Mouse (Mus musculus): ENCODE results near the gene 1110051M20Rik. TPM values are rescaled to one million over a fixed set of nuclear protein-coding genes. Genes with fewer than 3 reads are reported as not detected.

The 1110051M20Rik gene
- polyA plus RNA-seq, 1 experiment from 2014 or later: 15.6 TPM

DNA sequence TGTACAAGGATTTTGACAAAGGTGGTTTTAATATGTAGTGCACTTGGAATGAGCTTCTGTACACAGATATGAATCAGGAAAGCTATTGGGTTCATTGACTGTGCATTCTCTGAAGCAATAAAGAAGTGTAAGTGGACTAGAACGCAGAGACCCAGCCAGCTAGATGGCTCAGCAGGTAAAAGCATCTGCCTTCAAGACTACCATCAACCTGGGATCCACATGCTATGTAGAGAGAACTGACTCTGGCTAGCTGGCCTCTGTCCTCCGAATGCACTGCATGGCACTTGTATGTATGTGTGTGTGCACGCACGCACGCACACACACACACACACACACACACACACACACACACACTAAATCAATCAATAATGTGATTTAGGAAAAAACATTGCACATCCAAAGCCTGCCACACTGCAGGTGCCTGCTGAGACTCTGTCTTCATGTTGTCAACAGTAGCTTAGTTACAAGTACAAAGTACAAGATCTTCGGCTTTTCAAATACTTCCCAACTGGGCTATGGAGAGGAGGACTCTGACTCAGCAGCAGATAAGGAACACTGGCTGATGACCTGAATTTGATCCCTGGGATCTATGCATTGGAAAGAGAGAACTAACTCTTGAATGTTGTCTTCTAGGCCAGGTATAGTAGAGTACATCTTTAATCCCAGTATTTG lies 57.1 kb downstream of the 1110051M20Rik start:
- Histone ChIP-seq H3K4me2 (replicated peaks; ENCODE audit: low read depth) (no peak overlapping the region), H3K4me3 (ENCODE audit: low read depth, low read length) (no peak overlapping the region), H3K36me3 (ENCODE audit: control insufficient read depth, insufficient read depth) (no peaks in the 10 kb centered on the region), H3K9me3 (ENCODE audit: control insufficient read depth) (no peaks in the 10 kb centered on the region), H3K27ac (ENCODE audit: low read depth, low read length) (peak overlapping the region; percentile 73), H3K9ac (ENCODE audit: low read depth, low read length) (no peak overlapping the region), H3K27me3 (replicated peaks; ENCODE audit: control insufficient read depth, insufficient read depth, low read length) (no peaks in the 10 kb centered on the region), H3K4me1 (replicated peaks; ENCODE audit: control insufficient read depth, insufficient read depth, low read length) (peaks cover 6% of the 10 kb centered on the region)
- no peak for TF ChIP-seq CTCF (IDR thresholded peaks at IDR 0.05; ENCODE audit: low read depth)
- 52% methylated on average over 6 of the region's 6 CpGs for WGBS
- peak; percentile 98 for ATAC-seq

- Histone ChIP-seq H3K9me3 (ENCODE audit: control insufficient read depth) (no peaks in the 10 kb centered on the region), H3K36me3 (ENCODE audit: control insufficient read depth, insufficient read depth) (no peaks in the 10 kb centered on the region), H3K4me1 (replicated peaks; ENCODE audit: control insufficient read depth, insufficient read depth, low read length) (peaks cover 6% of the 10 kb centered on the region), H3K4me3 (ENCODE audit: low read depth, low read length) (no peak overlapping the region), H3K9ac (ENCODE audit: low read depth, low read length) (no peak overlapping the region), H3K4me2 (replicated peaks; ENCODE audit: low read depth) (no peak overlapping the region), H3K27me3 (replicated peaks; ENCODE audit: control insufficient read depth, insufficient read depth, low read length) (no peaks in the 10 kb centered on the region), H3K27ac (ENCODE audit: low read depth, low read length) (peak overlapping the region; percentile 73)
- TF ChIP-seq CTCF (IDR thresholded peaks at IDR 0.05; ENCODE audit: low read depth): no peak
- ATAC-seq: no peak
- 63% methylated on average over 5 of the region's 5 CpGs for WGBS
Measured at GRCm38 (mm10) chr2:91386547-91387286, 57.8 kb downstream of the 1110051M20Rik start.

GRCm38 (mm10) chr2:91383294-91383693 lies 61.2 kb downstream of the 1110051M20Rik start:
- no peak overlapping the region for H3K9ac ChIP-seq (ENCODE audit: low read depth, low read length)
- H3K4me1 ChIP-seq (replicated peaks; ENCODE audit: control insufficient read depth, insufficient read depth, low read length): peaks cover 6% of the 10 kb centered on the region
- no peaks in the 10 kb centered on the region for H3K27me3 ChIP-seq (replicated peaks; ENCODE audit: control insufficient read depth, insufficient read depth, low read length)
- H3K9me3 ChIP-seq (ENCODE audit: control insufficient read depth): no peaks in the 10 kb centered on the region
- no peak for TF ChIP-seq CTCF (IDR thresholded peaks at IDR 0.05; ENCODE audit: low read depth)
- 83% methylated on average over 6 of the region's 6 CpGs for WGBS
- no peaks in the 10 kb centered on the region for H3K36me3 ChIP-seq (ENCODE audit: control insufficient read depth, insufficient read depth)
- H3K27ac ChIP-seq (ENCODE audit: low read depth, low read length): no peak overlapping the region
- H3K4me2 ChIP-seq (replicated peaks; ENCODE audit: low read depth): no peak overlapping the region
- no peak for ATAC-seq
- H3K4me3 ChIP-seq (ENCODE audit: low read depth, low read length): no peak overlapping the region

GRCm38 (mm10) chr2:91377038-91377437 lies 67.5 kb downstream of the 1110051M20Rik start:
- Histone ChIP-seq H3K36me3 (ENCODE audit: control insufficient read depth, insufficient read depth) (no peaks in the 10 kb centered on the region), H3K4me1 (replicated peaks; ENCODE audit: control insufficient read depth, insufficient read depth, low read length) (no peaks in the 10 kb centered on the region), H3K4me3 (ENCODE audit: low read depth, low read length) (no peak overlapping the region), H3K27me3 (replicated peaks; ENCODE audit: control insufficient read depth, insufficient read depth, low read length) (no peaks in the 10 kb centered on the region), H3K9me3 (ENCODE audit: control insufficient read depth) (no peaks in the 10 kb centered on the region), H3K27ac (ENCODE audit: low read depth, low read length) (no peak overlapping the region), H3K4me2 (replicated peaks; ENCODE audit: low read depth) (no peak overlapping the region), H3K9ac (ENCODE audit: low read depth, low read length) (no peak overlapping the region)
- no peak for ATAC-seq
- WGBS: 29% methylated on average over 7 of the region's 7 CpGs
- TF ChIP-seq CTCF (IDR thresholded peaks at IDR 0.05; ENCODE audit: low read depth): no peak

DNA sequence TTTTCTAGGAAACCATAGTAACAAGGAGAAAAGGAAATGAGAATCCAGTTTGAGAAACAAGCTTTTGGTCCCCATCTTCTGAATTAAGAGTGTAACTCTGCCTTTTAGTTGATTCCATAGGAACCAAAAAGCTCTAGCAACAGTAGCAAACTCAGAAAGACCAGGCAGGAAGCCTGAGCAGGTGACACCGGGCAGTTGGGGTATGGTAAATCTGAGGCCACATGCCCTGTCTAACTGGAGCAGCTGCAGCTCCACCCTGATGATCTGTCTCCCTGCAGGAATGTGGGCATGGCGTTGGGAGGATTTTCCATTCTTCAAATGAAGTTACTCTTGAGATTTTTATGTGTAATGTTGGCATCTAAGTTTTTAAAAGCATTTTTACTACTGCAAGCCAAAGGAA lies 74.2 kb downstream of the 1110051M20Rik start:
- no peak overlapping the region for H3K9ac ChIP-seq (ENCODE audit: low read depth, low read length)
- H3K36me3 ChIP-seq (ENCODE audit: control insufficient read depth, insufficient read depth): no peaks in the 10 kb centered on the region
- no peak for ATAC-seq
- no peak for TF ChIP-seq CTCF (IDR thresholded peaks at IDR 0.05; ENCODE audit: low read depth)
- H3K4me1 ChIP-seq (replicated peaks; ENCODE audit: control insufficient read depth, insufficient read depth, low read length): no peaks in the 10 kb centered on the region
- no peak overlapping the region for H3K27ac ChIP-seq (ENCODE audit: low read depth, low read length)
- no peak overlapping the region for H3K4me3 ChIP-seq (ENCODE audit: low read depth, low read length)
- 47% methylated on average over 2 of the region's 2 CpGs for WGBS
- H3K27me3 ChIP-seq (replicated peaks; ENCODE audit: control insufficient read depth, insufficient read depth, low read length): no peaks in the 10 kb centered on the region
- H3K9me3 ChIP-seq (ENCODE audit: control insufficient read depth): no peaks in the 10 kb centered on the region
- H3K4me2 ChIP-seq (replicated peaks; ENCODE audit: low read depth): no peak overlapping the region

DNA sequence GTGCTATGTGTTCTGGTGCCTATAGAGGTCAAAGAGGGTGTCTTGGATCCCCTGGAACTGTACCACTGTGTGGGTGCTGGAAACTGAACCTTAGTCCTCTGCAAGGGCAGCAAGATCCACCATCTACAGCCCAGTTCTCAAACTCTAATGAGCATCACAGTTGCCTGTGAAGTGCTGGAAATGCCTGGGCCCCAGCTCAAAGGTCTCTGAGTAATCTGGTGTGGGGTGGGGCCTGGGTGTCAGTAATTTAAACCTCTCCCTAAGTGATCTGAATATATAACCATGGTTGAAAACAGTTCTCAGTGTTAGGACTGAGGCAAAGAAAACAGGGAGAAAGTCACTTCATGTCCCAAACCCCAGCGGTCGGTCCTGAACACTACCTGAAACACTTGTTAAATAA lies 81.2 kb downstream of the 1110051M20Rik start:
- Histone ChIP-seq H3K9me3 (ENCODE audit: control insufficient read depth) (no peaks in the 10 kb centered on the region), H3K27ac (ENCODE audit: low read depth, low read length) (peak overlapping the region; percentile 57; the same call in 1 of the 2 replicates), H3K36me3 (ENCODE audit: control insufficient read depth, insufficient read depth) (no peaks in the 10 kb centered on the region), H3K9ac (ENCODE audit: low read depth, low read length) (no peak overlapping the region), H3K4me3 (ENCODE audit: low read depth, low read length) (no peak overlapping the region), H3K4me1 (replicated peaks; ENCODE audit: control insufficient read depth, insufficient read depth, low read length) (0 out of 2 replicates have a peak, but pooled peaks cover 5% of the 10 kb centered on the region), H3K4me2 (replicated peaks; ENCODE audit: low read depth) (no peak overlapping the region), H3K27me3 (replicated peaks; ENCODE audit: control insufficient read depth, insufficient read depth, low read length) (no peaks in the 10 kb centered on the region)
- 65% methylated on average over 2 of the region's 2 CpGs for WGBS
- peak; percentile 82 for ATAC-seq
- TF ChIP-seq CTCF (IDR thresholded peaks at IDR 0.05; ENCODE audit: low read depth): no peak

All from intestine, postnatal 0 days (tissue).